Mouse (Mus musculus) thymus, postnatal 36 days (tissue): Measurements from ENCODE around the gene Oxsr1.
A peak's percentile ranks its signal among the peaks of the same experiment; 100 is the strongest.
"Not testable (repeated sequence)": the region's sequence is repeated elsewhere in the genome, so short reads cannot be mapped to it uniquely, and the experiment has no call there.

Experiments
- DNase-seq, 2 experiments: peaks; one replicate each; pipeline ENCODE4 v3.0.0; 2022; ENCODE audit warnings: mixed read lengths in 2 of 2

Oxsr1 gene

GRCm38 (mm10) chr9:119322289-119323259 is at the start of gene Oxsr1:
Gene Oxsr1, minus strand, starts transcription at chr9:119322427.
- peak; percentile 97 to 99 for DNase-seq

- DNase-seq = no peak
These were observed 49.0 kb upstream of the Oxsr1 start for GRCm38 (mm10) chr9:119371251-119371650.

- DNase-seq = not testable (repeated sequence)
These were observed 48.5 kb upstream of the Oxsr1 start for GRCm38 (mm10) chr9:119370770-119371169.

GRCm38 (mm10) chr9:119368367-119368766 is 46.1 kb upstream of the Oxsr1 start:
- DNase-seq = no peak

GRCm38 (mm10) chr9:119365284-119365683 is 43.1 kb upstream of the Oxsr1 start, which contains the start of gene Slc22a14:
Gene Slc22a14, minus strand, starts transcription at chr9:119365553.
- no peak for DNase-seq

GRCm38 (mm10) chr9:119363229-119363628 is 41.0 kb upstream of the Oxsr1 start:
- no peak for DNase-seq

- DNase-seq = no peak
These were observed 39.2 kb upstream of the Oxsr1 start for GRCm38 (mm10) chr9:119361416-119361815.

GRCm38 (mm10) chr9:119358058-119358429 is 35.8 kb upstream of the Oxsr1 start:
- DNase-seq = no peak

GRCm38 (mm10) chr9:119357331-119358057 is 35.3 kb upstream of the Oxsr1 start, which contains the start of gene Xylb:
Gene Xylb, plus strand, starts transcription at chr9:119357381.
- DNase-seq = peak; percentile 89 to 91

GRCm38 (mm10) chr9:119355943-119356342 is 33.7 kb upstream of the Oxsr1 start:
- no peak for DNase-seq

GRCm38 (mm10) chr9:119353926-119354325 is 31.7 kb upstream of the Oxsr1 start:
- no peak for DNase-seq

GRCm38 (mm10) chr9:119352060-119352459 is 29.8 kb upstream of the Oxsr1 start:
- DNase-seq = peak; percentile 70 to 73

- DNase-seq = no peak
These were observed 28.9 kb upstream of the Oxsr1 start for GRCm38 (mm10) chr9:119350947-119351705.

GRCm38 (mm10) chr9:119350531-119350930 is 28.3 kb upstream of the Oxsr1 start:
- DNase-seq = no peak

GRCm38 (mm10) chr9:119346376-119346775 is 24.1 kb upstream of the Oxsr1 start:
- no peak for DNase-seq

GRCm38 (mm10) chr9:119342728-119343127 is 20.5 kb upstream of the Oxsr1 start:
- DNase-seq = no peak

- DNase-seq = peak; percentile 91 to 95
These were observed 18.9 kb upstream of the Oxsr1 start, which contains the start of gene Myd88 for GRCm38 (mm10) chr9:119340909-119341816. Gene Myd88, minus strand, starts transcription at chr9:119341411.

GRCm38 (mm10) chr9:119340212-119340580 is 18.0 kb upstream of the Oxsr1 start:
- no peak for DNase-seq

GRCm38 (mm10) chr9:119339558-119340211 is 17.5 kb upstream of the Oxsr1 start, which contains the start of gene Acaa1a:
Gene Acaa1a, plus strand, starts transcription at chr9:119339676.
- peak; percentile 61 to 66 for DNase-seq

GRCm38 (mm10) chr9:119339106-119339505 is 16.9 kb upstream of the Oxsr1 start:
- no peak for DNase-seq

GRCm38 (mm10) chr9:119338350-119338749 is 16.1 kb upstream of the Oxsr1 start:
- no peak for DNase-seq
